Comparison of ENCODE assay signal across 8 mouse cellular contexts in the genomic region with DNA sequence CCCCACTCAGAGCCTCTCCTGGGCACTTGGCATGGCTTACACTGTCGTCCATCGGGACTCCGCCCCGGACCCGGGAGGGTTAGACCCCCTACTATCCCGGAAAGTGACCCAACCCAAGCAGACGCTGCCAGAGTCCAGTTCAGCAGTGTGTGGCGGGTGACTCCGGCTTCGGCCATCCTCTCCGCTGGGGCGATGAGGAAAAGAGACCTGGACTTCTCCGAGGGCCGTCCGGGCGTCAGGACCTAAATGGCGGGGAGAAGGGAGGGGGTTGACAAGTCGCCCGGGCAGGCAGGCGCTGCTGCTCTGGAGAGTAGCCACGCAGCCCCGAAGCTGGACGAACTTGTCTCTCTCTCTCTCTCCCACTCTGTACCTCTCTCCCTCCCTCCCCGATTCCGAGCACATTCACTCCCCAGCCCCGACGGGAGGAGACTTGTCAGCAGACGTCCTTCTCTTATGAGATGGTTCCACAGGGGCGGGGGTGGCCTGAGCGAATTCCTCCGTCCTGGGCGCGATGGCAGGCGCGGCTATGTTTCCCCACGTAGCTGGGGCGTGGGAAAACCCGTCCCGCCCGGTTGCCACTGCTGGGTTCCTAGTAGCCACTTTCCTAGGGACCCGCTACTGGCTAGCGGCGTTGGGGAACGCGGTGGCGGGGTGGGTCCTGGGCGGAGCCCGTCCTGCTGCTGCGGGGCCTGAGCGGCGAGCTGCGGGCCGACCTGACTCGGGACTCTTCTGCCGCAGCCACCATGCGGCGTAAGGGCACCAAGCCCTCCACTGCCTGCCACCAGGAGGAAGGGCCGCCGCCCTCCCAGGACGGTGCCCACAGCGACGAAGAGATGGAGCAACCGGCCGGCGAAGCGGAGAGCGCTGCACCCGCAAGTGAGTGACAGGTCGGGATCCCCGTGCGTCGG. TPM values are rescaled to one million over a fixed set of nuclear protein-coding genes. Genes with fewer than 3 reads are reported as not detected.
DNase-seq lines count a peak whose midpoint lies in the region; ATAC-seq and TF ChIP-seq lines count a peak whose summit lies in the region.

No protein-coding gene starts in this region.

- H3K4me1 ChIP-seq in forebrain, postnatal 0 days (ENCODE audit: insufficient read depth) = peaks cover 9% of the 10 kb centered on the region; the same call in 1 of the 2 replicates
- peaks cover 21% of the 10 kb centered on the region for H3K4me1 ChIP-seq in hindbrain, embryonic 10.5 days (replicated peaks)

- H3K27ac ChIP-seq in forebrain, postnatal 0 days (ENCODE audit: low read depth, low read length) = peak overlapping the region; percentile 75
- H3K27ac ChIP-seq in hindbrain, embryonic 10.5 days = peak overlapping the region; percentile 98

- TF ChIP-seq CTCF in forebrain, postnatal 0 days (IDR thresholded peaks at IDR 0.05; ENCODE audit: low read depth) = peak; percentile 37

- H3K4me2 ChIP-seq in forebrain, postnatal 0 days (ENCODE audit: low read depth) = peak overlapping the region; percentile 90

- peak overlapping the region; percentile 56 for H3K9ac ChIP-seq in forebrain, postnatal 0 days

- no peaks in the 10 kb centered on the region for H3K36me3 ChIP-seq in forebrain, postnatal 0 days (ENCODE audit: insufficient read depth)
- peaks cover 25% of the 10 kb centered on the region for H3K36me3 ChIP-seq in hindbrain, embryonic 10.5 days

- no peaks in the 10 kb centered on the region for H3K9me3 ChIP-seq in forebrain, postnatal 0 days (ENCODE audit: low read length)
- H3K9me3 ChIP-seq in hindbrain, embryonic 10.5 days = no peaks in the 10 kb centered on the region

- under 1% methylated on average over 72 of the region's 72 CpGs for WGBS in forebrain, postnatal 0 days
- WGBS in hindbrain, embryonic 10.5 days = under 1% methylated on average over 72 of the region's 72 CpGs

- ATAC-seq in forebrain, postnatal 0 days = peak; percentile 16

- no peaks in the 10 kb centered on the region for H3K27me3 ChIP-seq in forebrain, postnatal 0 days (ENCODE audit: insufficient read depth, low read length)
- H3K27me3 ChIP-seq in hindbrain, embryonic 10.5 days (ENCODE audit: insufficient read depth, poor library complexity, severe bottlenecking) = no peaks in the 10 kb centered on the region

- peak; percentile 87 for DNase-seq in Muller cell, postnatal 12 days (ENCODE audit: inconsistent ontology term)
- peak; percentile 40 for DNase-seq in cerebellum, adult 8-10 months
- DNase-seq in forebrain, postnatal 0 days = peak; percentile 50
- DNase-seq in hindbrain, embryonic 10.5 days (ENCODE audit: low spot score) = peak; percentile 78
- DNase-seq in layer of hippocampus, postnatal 14 days (ENCODE audit: low spot score in 2 of 2) = peak; percentile 25 to 52
- DNase-seq in lung, postnatal 4 days = peak; percentile 73 to 75
- DNase-seq in retina, postnatal 1 day = peak; percentile 78
- DNase-seq in urinary bladder, adult 18-20 months (ENCODE audit: low spot score in 2 of 2) = peak; percentile 17 to 52

- peak overlapping the region; percentile 91 for H3K4me3 ChIP-seq in forebrain, postnatal 0 days (ENCODE audit: low read depth, low read length)
- peak overlapping the region; percentile 99 for H3K4me3 ChIP-seq in hindbrain, embryonic 10.5 days

RNA-seq across cellular contexts. Expression of a gene that starts 1.1 kb away (rescaled TPM):
- total RNA-seq in forebrain, postnatal 0 days (2014; rRNA removed) = 16.4 and 21.1 TPM in 2 replicates
- 19.4 and 30.2 TPM in 2 replicates for polyA plus RNA-seq in forebrain, postnatal 0 days (2015; fragmentation: Nextera tagmentation; extraction: Ambion mirVana)
- 101 and 172 TPM in 2 replicates for polyA plus RNA-seq in hindbrain, embryonic 10.5 days (2016; fragmentation: Nextera tagmentation; extraction: Ambion mirVana)
- total RNA-seq in layer of hippocampus, postnatal 14 days (2021) = 1 to 10 TPM; 8.4 to 9.3 TPM

RNA-seq across cellular contexts. Expression of a gene that starts 1.2 kb away (rescaled TPM):
- total RNA-seq in forebrain, postnatal 0 days (2014; rRNA removed) = 8.9 and 9.2 TPM in 2 replicates
- 2.6 and 3.8 TPM in 2 replicates for polyA plus RNA-seq in forebrain, postnatal 0 days (2015; fragmentation: Nextera tagmentation; extraction: Ambion mirVana)
- polyA plus RNA-seq in hindbrain, embryonic 10.5 days (2016; fragmentation: Nextera tagmentation; extraction: Ambion mirVana) = 12.9 and 18.2 TPM in 2 replicates
- 10 to 100 TPM; 18.9 to 19.4 TPM for total RNA-seq in layer of hippocampus, postnatal 14 days (2021)

RNA-seq across cellular contexts. Expression of a gene that starts 39.0 kb away (rescaled TPM):
- 8.0 and 8.6 TPM in 2 replicates for total RNA-seq in forebrain, postnatal 0 days (2014; rRNA removed)
- polyA plus RNA-seq in forebrain, postnatal 0 days (2015; fragmentation: Nextera tagmentation; extraction: Ambion mirVana) = 21.3 and 22.1 TPM in 2 replicates
- polyA plus RNA-seq in hindbrain, embryonic 10.5 days (2016; fragmentation: Nextera tagmentation; extraction: Ambion mirVana) = 152 and 193 TPM in 2 replicates
- 1 to 10 TPM; 6.3 to 7.1 TPM for total RNA-seq in layer of hippocampus, postnatal 14 days (2021)

Comparison
In these comparisons a context has a peak if more than half of its experiments do, and no peak if none do; other contexts are left out.
1. Peak in every context shown above with its lines: DNase-seq, ATAC-seq, H3K4me3 ChIP-seq and H3K27ac ChIP-seq.
2. DNase-seq: peak in every context shown above with its lines; median percentile 87 in Muller cell, postnatal 12 days; 78 in hindbrain, embryonic 10.5 days; 78 in retina, postnatal 1 day; 74 in lung, postnatal 4 days; 50 in forebrain, postnatal 0 days; 40 in cerebellum, adult 8-10 months; 38 in layer of hippocampus, postnatal 14 days; 34 in urinary bladder, adult 18-20 months.